Mouse (Mus musculus) bone marrow macrophage, adult 2 months (primary cell): ENCODE results near the gene Ccl11.

Source experiments
- CTCF ChIP-seq: IDR thresholded peaks from 2 replicates; pipeline ENCODE4 v1.5.1; 2012; ENCODE audit warnings: low read depth, mild to moderate bottlenecking, low read length, moderate library complexity
- POLR2A ChIP-seq: IDR thresholded peaks from 2 replicates; pipeline ENCODE4 v1.6.1; 2012; ENCODE audit warnings: mild to moderate bottlenecking, low read depth, low read length, borderline replicate concordance

DNA sequence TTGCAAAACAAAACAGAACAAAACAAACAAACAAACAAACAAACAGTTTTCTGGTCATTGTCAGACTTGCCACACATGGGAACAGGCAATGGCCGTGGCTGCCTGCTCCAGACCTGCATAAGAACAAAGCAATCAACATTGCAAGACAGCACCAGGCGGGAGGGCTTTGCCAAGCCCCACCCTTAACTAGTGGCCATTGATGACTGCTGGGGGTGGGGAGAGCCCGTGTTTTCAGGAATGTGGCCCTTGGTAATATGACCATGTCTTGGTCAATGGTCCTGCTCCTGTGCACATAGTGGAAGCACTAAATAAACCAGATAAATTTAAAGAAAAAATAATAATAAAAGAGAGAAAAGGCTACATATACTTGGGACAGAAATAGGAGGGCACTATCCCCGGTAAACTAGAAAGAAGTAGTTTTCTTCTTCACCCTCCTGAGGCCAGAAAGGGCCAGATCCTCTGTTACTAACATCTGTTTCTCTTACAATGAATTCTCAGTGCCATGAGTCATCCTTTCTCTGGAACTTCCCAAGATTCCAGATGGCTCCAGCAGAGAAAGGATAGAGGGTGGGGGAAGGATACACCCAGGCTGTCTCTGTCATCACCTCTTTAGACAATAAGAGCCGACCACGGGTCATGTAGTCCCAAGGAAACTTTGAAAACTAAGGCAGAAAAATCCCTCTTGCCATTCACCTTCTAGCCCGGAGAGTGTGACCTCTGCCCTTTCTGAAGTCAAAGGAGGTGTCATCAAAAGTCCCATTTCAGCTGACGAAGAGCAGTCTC is 46.0 kb upstream of the Ccl11 start:
- TF ChIP-seq POLR2A (no peak), CTCF (no peak)
